Mouse (Mus musculus): ENCODE measurements around the gene Snx18.

The Snx18 gene

GRCm38 (mm10) chr13:113566411-113566810, 52.0 kb downstream of the Snx18 start:
- no peak for DNase-seq (ENCODE audit: low read depth)

DNA sequence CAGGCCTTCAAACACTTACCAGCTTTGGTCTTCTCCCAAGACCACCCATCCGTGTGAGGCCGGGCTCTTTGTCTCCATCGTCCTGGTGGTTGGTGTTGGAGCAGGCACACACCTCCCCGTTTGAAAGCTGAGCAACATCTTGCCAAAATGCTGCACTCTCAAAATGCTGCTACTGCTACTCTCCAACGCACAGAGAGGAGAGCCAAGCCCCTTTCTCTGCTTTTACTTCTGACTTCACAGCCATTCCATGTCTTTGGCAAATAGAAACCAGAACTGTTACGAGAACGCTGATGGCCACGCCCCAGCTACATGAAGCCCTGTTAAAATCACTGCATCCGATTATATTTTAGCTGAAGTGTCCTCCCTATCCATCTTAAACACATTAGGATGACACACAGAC, 58.7 kb downstream of the Snx18 start:
- DNase-seq (ENCODE audit: low read depth): no peak

DNA sequence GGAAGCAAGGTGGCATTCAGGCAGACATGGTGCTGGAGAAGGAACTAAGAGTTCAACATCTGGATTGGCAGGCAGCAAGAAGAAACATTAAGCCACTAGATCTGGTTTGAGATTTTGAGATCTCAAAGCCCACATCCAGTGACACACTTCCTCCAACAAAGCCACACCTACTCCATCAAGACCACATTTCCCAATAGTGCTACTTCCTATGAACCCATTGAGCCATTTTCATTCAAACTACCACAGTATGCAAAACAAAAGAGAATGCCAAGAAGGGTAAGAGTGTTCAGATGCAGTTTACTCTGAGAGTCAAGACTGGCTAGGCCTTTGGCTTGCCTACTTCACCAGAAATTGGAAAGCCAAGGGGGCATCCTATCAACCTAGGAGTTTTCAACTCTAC, 61.8 kb downstream of the Snx18 start:
- no peak for DNase-seq (ENCODE audit: low read depth)

GRCm38 (mm10) chr13:113555226-113555625, 63.1 kb downstream of the Snx18 start:
- no peak for DNase-seq (ENCODE audit: low read depth)

GRCm38 (mm10) chr13:113553603-113554230, 64.6 kb downstream of the Snx18 start:
- no peak for DNase-seq (ENCODE audit: low read depth)

DNA sequence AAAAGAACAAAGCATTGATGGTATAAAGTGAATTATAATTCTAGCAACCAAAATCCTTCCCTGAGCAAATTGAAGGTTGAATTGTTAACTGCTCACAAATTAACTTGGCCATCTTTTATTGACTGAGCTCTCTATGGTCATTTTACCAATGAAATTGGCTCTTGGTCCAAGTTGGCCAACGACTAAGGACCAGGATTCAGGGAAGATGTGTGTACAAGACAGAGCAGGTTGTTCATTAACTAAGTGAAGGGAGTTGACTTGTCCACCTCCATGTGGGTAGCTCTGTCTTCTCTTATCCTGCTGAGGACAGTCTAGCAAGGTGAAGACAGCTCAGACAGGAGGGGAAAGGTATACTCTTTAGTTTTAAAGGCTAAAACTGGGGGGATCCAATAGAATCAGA, 66.0 kb downstream of the Snx18 start:
- no peak for DNase-seq (ENCODE audit: low read depth)

- DNase-seq (ENCODE audit: low read depth): no peak
Measured at GRCm38 (mm10) chr13:113550866-113551565, 67.3 kb downstream of the Snx18 start.

GRCm38 (mm10) chr13:113549021-113549420, 69.3 kb downstream of the Snx18 start:
- no peak for DNase-seq (ENCODE audit: low read depth)

GRCm38 (mm10) chr13:113547807-113548426, 70.4 kb downstream of the Snx18 start:
- no peak for DNase-seq (ENCODE audit: low read depth)

DNA sequence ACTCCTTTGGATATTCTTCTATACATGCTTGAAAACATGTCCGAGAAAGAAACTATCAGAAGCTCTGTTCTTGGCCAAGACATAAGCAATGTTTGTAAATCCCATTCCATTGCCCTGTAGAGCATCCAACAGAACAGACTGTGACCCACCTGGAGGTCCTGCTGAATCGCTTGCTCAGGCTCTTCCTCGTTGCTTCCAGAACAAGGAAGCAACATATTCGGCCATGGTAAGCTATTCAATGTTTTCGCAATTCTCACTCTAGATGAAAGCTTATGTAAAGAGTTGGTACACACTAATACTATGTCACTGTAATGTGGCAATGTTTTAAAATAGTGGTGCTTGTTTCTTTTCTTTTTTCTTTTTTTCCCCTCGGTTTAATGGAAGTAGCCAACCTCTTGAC, 76.0 kb downstream of the Snx18 start:
- no peak for DNase-seq (ENCODE audit: low read depth)

Data from naive thymus-derived CD4-positive, alpha-beta T cell, adult 2 months (primary cell).